Mouse (Mus musculus) liver, adult 2 months (tissue): ENCODE measurements around the gene Fuom.

Experiments
- CTCF ChIP-seq: fragments of 200-500 bp; IDR thresholded peaks from 2 replicates; pipeline ENCODE4 v1.5.1; 2011; ENCODE audit warnings: low read depth, low read length, control low read depth
- POLR2A ChIP-seq: fragments of 200-500 bp; IDR thresholded peaks from 2 replicates; pipeline ENCODE4 v1.6.1; 2011; ENCODE audit warnings: low read length, control low read depth; ENCODE audit not compliant: insufficient read depth; ENCODE audit errors: extremely low read depth

DNA sequence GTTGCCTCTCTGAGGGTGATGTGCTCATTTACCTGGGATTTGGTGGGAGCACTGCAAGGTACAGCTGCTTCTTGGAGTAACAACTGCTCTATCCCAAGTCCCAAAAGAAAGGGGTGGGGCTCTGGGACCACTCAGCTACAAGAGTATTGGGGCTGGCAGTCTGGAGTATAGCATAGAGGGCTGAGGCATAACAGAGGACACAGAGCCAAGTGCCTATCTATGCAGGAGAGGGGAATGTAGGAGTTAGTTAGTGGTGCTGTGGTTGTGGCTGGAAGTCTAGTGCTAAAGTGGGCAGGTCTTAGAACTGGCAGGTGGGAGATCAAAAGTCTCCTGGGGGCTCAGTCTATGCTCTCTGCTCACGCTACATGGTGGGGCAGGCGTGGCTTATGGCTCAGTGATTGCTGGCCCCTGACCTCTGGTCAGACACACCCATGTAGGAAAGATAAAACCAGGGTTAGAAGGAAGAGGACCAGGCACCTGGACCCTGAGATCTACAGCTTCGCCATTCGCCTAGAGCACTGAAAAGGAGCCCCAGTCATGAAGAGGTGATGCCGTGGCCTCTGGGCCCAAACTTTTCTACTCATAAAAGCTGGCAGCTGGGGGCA is 9.2 kb downstream of the Fuom start, which contains the start of gene Prap1:
- TF ChIP-seq CTCF = no peak
- TF ChIP-seq POLR2A = no peak
